Mouse (Mus musculus): Measurements from ENCODE around the gene Helt. TPM values are rescaled to one million over a fixed set of nuclear protein-coding genes. Genes with fewer than 3 reads are reported as not detected.

Gene Helt
- total and polyA plus RNA-seq, 3 experiments, result not detected

DNA sequence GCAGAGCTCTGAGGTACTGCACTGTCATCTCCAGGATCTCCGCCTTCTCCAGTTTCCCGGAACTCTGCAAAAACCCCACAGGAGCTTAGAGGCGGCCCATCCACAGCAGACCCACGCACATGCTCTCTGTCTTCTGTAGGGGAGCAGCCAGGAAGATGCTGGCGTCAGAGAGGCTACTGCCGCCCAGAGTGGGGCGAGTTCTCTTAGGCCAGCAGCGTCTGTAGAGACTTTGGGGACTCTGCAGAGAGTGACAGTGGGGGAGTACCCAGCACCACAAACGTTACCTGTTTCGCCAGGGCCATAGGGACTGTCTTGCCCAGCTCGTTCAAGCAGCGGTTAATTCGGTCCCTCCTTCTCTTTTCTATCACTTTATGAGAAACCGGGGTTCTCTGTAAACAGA lies 1.3 kb downstream of the Helt start:
- no peaks in the 10 kb centered on the region for H3K79me2 ChIP-seq (replicated peaks; ENCODE audit: control insufficient read depth, extremely low read depth, insufficient read depth, poor library complexity, severe bottlenecking)
- no peaks in the 10 kb centered on the region for H3K36me3 ChIP-seq (replicated peaks in 1 of 2; ENCODE audit: control insufficient read depth in 1 of 2, insufficient read depth in 1 of 2, low read length in 1 of 2)
- H3K9ac ChIP-seq (ENCODE audit: insufficient read depth, low read depth), result no peak overlapping the region
- H3K4me3 ChIP-seq (replicated peaks in 1 of 3; ENCODE audit: low read depth in 2 of 3, low read length in 2 of 3, poor library complexity in 1 of 3), result no peak overlapping the region
- H3K9me3 ChIP-seq (replicated peaks; ENCODE audit: low read length), result no peaks in the 10 kb centered on the region
- no peaks in the 10 kb centered on the region for H3K4me1 ChIP-seq (ENCODE audit: control insufficient read depth in 1 of 2, insufficient read depth in 2 of 2)
- H3K27ac ChIP-seq (ENCODE audit: insufficient read depth, low read depth), result no peak overlapping the region
- dilution Hi-C loops (cut with MboI; ENCODE audit: extremely low pct_ligation_motif_present, extremely low pct_unique_long_range_greater_than_20kb, low sequenced_read_pairs) (no loop called here), in situ Hi-C loops (cut with MboI; ENCODE audit: low pct_ligation_motif_present, low pct_unique_long_range_greater_than_20kb, low sequenced_read_pairs) (loop anchor here (25.0 kb wide), 1 partner anchor 1094 kb away; no protein-coding TSS in a partner anchor)
- peaks cover 14% of the 10 kb centered on the region for H3K27me3 ChIP-seq (replicated peaks)
- H3K4me2 ChIP-seq (ENCODE audit: insufficient read depth, low read depth, poor library complexity, severe bottlenecking), result no peak overlapping the region
- DNase-seq (ENCODE audit: extremely low read depth), result no peak
- TF ChIP-seq HCFC1 (IDR thresholded peaks at IDR 0.05; ENCODE audit: low read depth, low read length) (no peak), ZNF384 (IDR thresholded peaks at IDR 0.05; ENCODE audit: low read depth, low read length) (no peak), IRF4 (IDR thresholded peaks at IDR 0.05; ENCODE audit: low read depth, low read length) (no peak), CTCF (conservative IDR thresholded peaks at IDR 0.05 in 1 of 2, IDR thresholded peaks at IDR 0.05 in 1 of 2; ENCODE audit: low read depth in 2 of 2, low read length in 2 of 2) (no peak), JUND (conservative IDR thresholded peaks at IDR 0.05; ENCODE audit: low read depth, low read length) (no peak), GABPA (IDR thresholded peaks at IDR 0.05; ENCODE audit: insufficient replicate concordance, low read depth, low read length) (no peak), SMC3 (IDR thresholded peaks at IDR 0.05; ENCODE audit: low read depth, low read length) (no peak)

DNA sequence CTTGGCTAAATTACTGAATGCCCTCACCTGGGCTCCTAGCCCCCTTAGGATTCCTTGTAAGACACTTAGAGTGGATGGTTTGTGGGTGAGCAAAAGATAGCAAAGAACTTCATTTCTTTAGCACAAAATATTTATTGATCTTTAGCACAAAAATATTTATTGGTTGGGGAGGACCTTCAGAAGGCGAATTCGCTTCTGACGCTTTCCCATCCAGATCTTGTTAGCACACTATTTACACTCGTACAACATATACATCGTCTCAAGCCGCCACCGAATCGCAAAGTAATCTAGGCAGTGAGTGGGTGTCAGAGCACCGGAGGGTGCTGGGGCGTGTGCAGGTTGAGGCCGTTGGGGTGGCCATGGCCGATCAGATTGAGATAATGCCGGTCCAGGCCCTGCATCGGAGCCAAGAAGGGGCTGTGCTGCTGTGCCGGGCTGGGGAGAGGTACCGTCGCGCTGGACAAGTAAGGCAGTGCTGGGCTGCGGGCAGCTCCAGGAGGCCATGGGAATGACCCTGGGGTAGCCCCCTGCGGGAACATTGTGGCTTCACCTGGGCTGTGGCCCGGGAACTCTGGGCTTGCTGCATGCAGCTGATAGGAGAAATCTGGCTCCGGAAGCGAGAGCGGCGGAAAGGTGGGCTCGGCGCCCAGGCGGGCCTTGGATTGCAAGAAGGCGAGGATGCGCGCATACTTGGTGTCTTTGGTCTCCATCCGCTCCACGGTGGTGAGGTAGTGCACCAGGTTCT lies 2.4 kb downstream of the Helt start:
- DNase-seq (ENCODE audit: extremely low read depth), result no peak
- Histone ChIP-seq H3K4me1 (ENCODE audit: control insufficient read depth in 1 of 2, insufficient read depth in 2 of 2) (no peaks in the 10 kb centered on the region), H3K9ac (ENCODE audit: insufficient read depth, low read depth) (no peak overlapping the region), H3K9me3 (replicated peaks; ENCODE audit: low read length) (no peaks in the 10 kb centered on the region), H3K79me2 (replicated peaks; ENCODE audit: control insufficient read depth, extremely low read depth, insufficient read depth, poor library complexity, severe bottlenecking) (no peaks in the 10 kb centered on the region), H3K4me2 (ENCODE audit: insufficient read depth, low read depth, poor library complexity, severe bottlenecking) (no peak overlapping the region), H3K27me3 (replicated peaks) (peaks cover 14% of the 10 kb centered on the region), H3K4me3 (replicated peaks in 1 of 3; ENCODE audit: low read depth in 2 of 3, low read length in 2 of 3, poor library complexity in 1 of 3) (no peak overlapping the region), H3K27ac (ENCODE audit: insufficient read depth, low read depth) (no peak overlapping the region), H3K36me3 (replicated peaks in 1 of 2; ENCODE audit: control insufficient read depth in 1 of 2, insufficient read depth in 1 of 2, low read length in 1 of 2) (no peaks in the 10 kb centered on the region)
- in situ Hi-C loops (cut with MboI; ENCODE audit: low pct_ligation_motif_present, low pct_unique_long_range_greater_than_20kb, low sequenced_read_pairs), result loop anchor here (25.0 kb wide), 1 partner anchor 1095 kb away; no protein-coding TSS in a partner anchor
- TF ChIP-seq SIN3A (IDR thresholded peaks at IDR 0.05; ENCODE audit: low read length) (no peak), RCOR1 (conservative IDR thresholded peaks at IDR 0.05; ENCODE audit: low read depth, low read length) (no peak), UBTF (IDR thresholded peaks at IDR 0.05; ENCODE audit: low read depth, low read length) (no peak), USF2 (conservative IDR thresholded peaks at IDR 0.05; ENCODE audit: low read depth, low read length) (no peak)
- dilution Hi-C loops (cut with MboI; ENCODE audit: extremely low pct_ligation_motif_present, extremely low pct_unique_long_range_greater_than_20kb, low sequenced_read_pairs), result no loop called here

DNA sequence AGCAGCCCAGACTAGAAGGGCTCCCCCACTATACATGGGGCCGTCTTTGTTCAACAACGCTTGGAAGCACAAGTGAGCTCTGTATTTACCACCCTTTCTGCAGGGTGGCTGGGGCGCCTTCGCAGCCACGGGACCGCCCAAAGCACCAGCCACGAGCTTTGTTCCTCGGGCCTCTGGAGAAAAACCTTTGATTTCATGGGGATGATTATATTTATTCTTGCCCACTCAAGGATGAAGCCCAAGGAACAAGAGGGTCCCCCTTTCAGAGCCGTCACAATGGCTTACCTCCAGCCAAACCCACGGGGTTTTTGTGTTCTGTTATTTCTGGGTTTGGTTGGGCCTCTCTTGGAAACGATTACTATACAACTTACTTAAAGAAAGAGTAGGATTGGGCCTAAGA lies 5.2 kb downstream of the Helt start:
- no peak for DNase-seq (ENCODE audit: extremely low read depth)
- Histone ChIP-seq H3K9ac (ENCODE audit: insufficient read depth, low read depth) (no peak overlapping the region), H3K4me1 (ENCODE audit: control insufficient read depth in 1 of 2, insufficient read depth in 2 of 2) (no peaks in the 10 kb centered on the region), H3K36me3 (replicated peaks in 1 of 2; ENCODE audit: control insufficient read depth in 1 of 2, insufficient read depth in 1 of 2, low read length in 1 of 2) (no peaks in the 10 kb centered on the region), H3K4me3 (replicated peaks in 1 of 3; ENCODE audit: low read depth in 2 of 3, low read length in 2 of 3, poor library complexity in 1 of 3) (no peak overlapping the region), H3K9me3 (replicated peaks; ENCODE audit: low read length) (no peaks in the 10 kb centered on the region), H3K27me3 (replicated peaks) (peaks cover 14% of the 10 kb centered on the region), H3K79me2 (replicated peaks; ENCODE audit: control insufficient read depth, extremely low read depth, insufficient read depth, poor library complexity, severe bottlenecking) (no peaks in the 10 kb centered on the region), H3K27ac (ENCODE audit: insufficient read depth, low read depth) (no peak overlapping the region), H3K4me2 (ENCODE audit: insufficient read depth, low read depth, poor library complexity, severe bottlenecking) (no peak overlapping the region)
- in situ Hi-C loops (cut with MboI; ENCODE audit: low pct_ligation_motif_present, low pct_unique_long_range_greater_than_20kb, low sequenced_read_pairs) (loop anchor here (25.0 kb wide), 1 partner anchor 1098 kb away; no protein-coding TSS in a partner anchor), dilution Hi-C loops (cut with MboI; ENCODE audit: extremely low pct_ligation_motif_present, extremely low pct_unique_long_range_greater_than_20kb, low sequenced_read_pairs) (no loop called here)
- TF ChIP-seq BHLHE40 (IDR thresholded peaks at IDR 0.05; ENCODE audit: low read depth, low read length) (no peak), JUN (IDR thresholded peaks at IDR 0.05; ENCODE audit: insufficient read depth, low read depth, low read length) (no peak), JUND (conservative IDR thresholded peaks at IDR 0.05; ENCODE audit: low read depth, low read length) (no peak), NRF1 (IDR thresholded peaks at IDR 0.05; ENCODE audit: low read depth, low read length) (no peak), USF1 (IDR thresholded peaks at IDR 0.05; ENCODE audit: low read depth, low read length) (no peak), CHD2 (IDR thresholded peaks at IDR 0.05; ENCODE audit: low read length) (no peak), MEF2A (IDR thresholded peaks at IDR 0.05; ENCODE audit: borderline replicate concordance, low read depth, low read length) (no peak), HCFC1 (IDR thresholded peaks at IDR 0.05; ENCODE audit: low read depth, low read length) (no peak), SIN3A (IDR thresholded peaks at IDR 0.05; ENCODE audit: low read length) (no peak), PAX5 (IDR thresholded peaks at IDR 0.05; ENCODE audit: low read length) (no peak), POLR2AphosphoS2 (IDR thresholded peaks at IDR 0.05; ENCODE audit: low read depth, low read length) (no peak), ZKSCAN1 (IDR thresholded peaks at IDR 0.05; ENCODE audit: borderline replicate concordance, low read depth, low read length) (no peak), UBTF (IDR thresholded peaks at IDR 0.05; ENCODE audit: low read depth, low read length) (no peak)

Measured in CH12.LX (cell line).